Mouse (Mus musculus) embryonic facial prominence, embryonic 12.5 days (tissue): ENCODE data around the gene Akap6. TPM values are rescaled to one million over a fixed set of nuclear protein-coding genes. Genes with fewer than 3 reads are reported as not detected.

Source experiments
- ATAC-seq: fragments of 200-750 bp; cut with Nextera tagmentation; 2 replicates; pipeline ENCODE4 v1.8.0; 2017; ENCODE audit not compliant: insufficient number of reproducible peaks, insufficient read depth, low FRiP score, low TSS enrichment
- H3K27ac ChIP-seq: fragments of 300-500 bp; sonication (generic); 2 replicates; pipeline ENCODE4 v1.5.1; 2016; ENCODE audit warnings: mild to moderate bottlenecking
- H3K27me3 ChIP-seq: fragments of 300-500 bp; sonication (generic); 2 replicates; pipeline ENCODE4 v1.6.1; 2016; ENCODE audit warnings: mild to moderate bottlenecking, moderate library complexity
- H3K36me3 ChIP-seq: fragments of 300-500 bp; sonication (generic); 2 replicates; pipeline ENCODE4 v1.6.1; 2016; ENCODE audit warnings: mild to moderate bottlenecking
- H3K4me1 ChIP-seq: fragments of 300-500 bp; sonication (generic); 2 replicates; pipeline ENCODE4 v1.6.1; 2016
- H3K4me2 ChIP-seq: fragments of 300-500 bp; sonication (generic); replicated peaks from 2 replicates; pipeline ENCODE4 v1.6.1; 2016; ENCODE audit warnings: mild to moderate bottlenecking, moderate library complexity
- H3K4me3 ChIP-seq: fragments of 300-500 bp; sonication (generic); 2 replicates; pipeline ENCODE4 v1.5.1; 2016; ENCODE audit warnings: mild to moderate bottlenecking
- H3K9ac ChIP-seq: fragments of 300-500 bp; sonication (generic); 2 replicates; pipeline ENCODE4 v1.6.1; 2016; ENCODE audit warnings: mild to moderate bottlenecking, moderate library complexity
- H3K9me3 ChIP-seq: fragments of 300-500 bp; sonication (generic); 2 replicates; pipeline ENCODE4 v1.6.1; 2016; ENCODE audit warnings: mild to moderate bottlenecking, moderate library complexity
- WGBS: fragments of 180-500 bp; shearing (Covaris S2); methylation state at CpG from one replicate; pipeline ENCODE4 v1.1.7; 2016; 5-methylcytosine and 5-hydroxymethylcytosine counted together
- polyA plus RNA-seq: library from polyadenylated mRNA; unstranded; fragments of >200 nt; fragmentation: Nextera tagmentation; extraction: Ambion mirVana; gene quantifications from 2 replicates; pipeline ENCODE4 v1.2.1, GENCODE M21; 2016

The Akap6 gene
- polyA plus RNA-seq, 1 experiment from 2014 or later = 3.5 TPM

GRCm38 (mm10) chr12:52764046-52764445 is 64.9 kb downstream of the Akap6 start:
- H3K9me3 ChIP-seq = no peaks in the 10 kb centered on the region
- no peaks in the 10 kb centered on the region for H3K36me3 ChIP-seq
- H3K9ac ChIP-seq = no peak overlapping the region
- no peak overlapping the region for H3K4me3 ChIP-seq
- H3K4me1 ChIP-seq = no peaks in the 10 kb centered on the region
- H3K27me3 ChIP-seq = no peaks in the 10 kb centered on the region
- no peak overlapping the region for H3K27ac ChIP-seq
- ATAC-seq = no peak
- no peak overlapping the region for H3K4me2 ChIP-seq
- WGBS = 83% methylated on average over 2 of the region's 2 CpGs

GRCm38 (mm10) chr12:52764810-52765209 is 65.6 kb downstream of the Akap6 start:
- no peak overlapping the region for H3K27ac ChIP-seq

GRCm38 (mm10) chr12:52769561-52769960 is 70.4 kb downstream of the Akap6 start:
- H3K27ac ChIP-seq = no peak overlapping the region
- no peak for ATAC-seq
- H3K9me3 ChIP-seq = no peaks in the 10 kb centered on the region
- no peaks in the 10 kb centered on the region for H3K27me3 ChIP-seq
- 0 out of 2 replicates have a peak, but pooled peaks cover 5% of the 10 kb centered on the region for H3K4me1 ChIP-seq
- H3K36me3 ChIP-seq = no peaks in the 10 kb centered on the region
- 50% methylated on average over 3 of the region's 3 CpGs for WGBS
- H3K4me2 ChIP-seq = no peak overlapping the region
- H3K4me3 ChIP-seq = no peak overlapping the region
- no peak overlapping the region for H3K9ac ChIP-seq

More at GRCm38 (mm10) chr12:52764810-52765209, 65.6 kb downstream of the Akap6 start:
- Histone ChIP-seq H3K27me3 (no peaks in the 10 kb centered on the region), H3K9me3 (no peaks in the 10 kb centered on the region), H3K36me3 (no peaks in the 10 kb centered on the region), H3K4me1 (no peaks in the 10 kb centered on the region), H3K9ac (no peak overlapping the region), H3K4me3 (no peak overlapping the region), H3K4me2 (no peak overlapping the region)
- 78% methylated on average over 3 of the region's 3 CpGs for WGBS
- no peak for ATAC-seq

- Histone ChIP-seq H3K4me1 (0 out of 2 replicates have a peak, but pooled peaks cover 5% of the 10 kb centered on the region), H3K4me3 (no peak overlapping the region), H3K9me3 (no peaks in the 10 kb centered on the region), H3K36me3 (no peaks in the 10 kb centered on the region), H3K9ac (no peak overlapping the region), H3K27me3 (no peaks in the 10 kb centered on the region), H3K4me2 (no peak overlapping the region), H3K27ac (no peak overlapping the region)
- ATAC-seq = no peak
- 76% methylated on average over 7 of the region's 7 CpGs for WGBS
Measured at GRCm38 (mm10) chr12:52771931-52772330, 72.7 kb downstream of the Akap6 start.

GRCm38 (mm10) chr12:52772494-52773280 is 73.5 kb downstream of the Akap6 start:
- 0 out of 2 replicates have a peak overlapping the region, but pooled peaks have one; percentile 12 for H3K27ac ChIP-seq
- H3K9me3 ChIP-seq = no peaks in the 10 kb centered on the region
- H3K4me2 ChIP-seq = no peak overlapping the region
- no peaks in the 10 kb centered on the region for H3K27me3 ChIP-seq
- no peak for ATAC-seq
- 43% methylated on average over 11 of the region's 11 CpGs for WGBS
- H3K9ac ChIP-seq = no peak overlapping the region
- 0 out of 2 replicates have a peak, but pooled peaks cover 5% of the 10 kb centered on the region for H3K4me1 ChIP-seq
- H3K36me3 ChIP-seq = no peaks in the 10 kb centered on the region
- no peak overlapping the region for H3K4me3 ChIP-seq

- no peak overlapping the region for H3K9ac ChIP-seq
- no peak overlapping the region for H3K4me3 ChIP-seq
- 63% methylated on average over 3 of the region's 3 CpGs for WGBS
- H3K4me1 ChIP-seq = 0 out of 2 replicates have a peak, but pooled peaks cover 5% of the 10 kb centered on the region
- no peaks in the 10 kb centered on the region for H3K36me3 ChIP-seq
- H3K27ac ChIP-seq = no peak overlapping the region
- no peak for ATAC-seq
- no peaks in the 10 kb centered on the region for H3K9me3 ChIP-seq
- H3K4me2 ChIP-seq = no peak overlapping the region
- no peaks in the 10 kb centered on the region for H3K27me3 ChIP-seq
Measured at GRCm38 (mm10) chr12:52773847-52774246, 74.7 kb downstream of the Akap6 start.

- no peak overlapping the region for H3K4me2 ChIP-seq
- no peak overlapping the region for H3K9ac ChIP-seq
- no peaks in the 10 kb centered on the region for H3K27me3 ChIP-seq
- H3K9me3 ChIP-seq = no peaks in the 10 kb centered on the region
- no peak overlapping the region for H3K27ac ChIP-seq
- no peak overlapping the region for H3K4me3 ChIP-seq
- H3K36me3 ChIP-seq = no peaks in the 10 kb centered on the region
- WGBS = 16% methylated on average over 6 of the region's 6 CpGs
- no peak for ATAC-seq
- H3K4me1 ChIP-seq = 0 out of 2 replicates have a peak, but pooled peaks cover 5% of the 10 kb centered on the region
Measured at GRCm38 (mm10) chr12:52774382-52774781, 75.2 kb downstream of the Akap6 start.

- Histone ChIP-seq H3K4me3 (no peak overlapping the region), H3K4me2 (no peak overlapping the region), H3K4me1 (peaks cover 7% of the 10 kb centered on the region), H3K36me3 (no peaks in the 10 kb centered on the region), H3K9me3 (no peaks in the 10 kb centered on the region), H3K27ac (no peak overlapping the region), H3K27me3 (no peaks in the 10 kb centered on the region), H3K9ac (no peak overlapping the region)
- no peak for ATAC-seq
- WGBS = 62% methylated on average over 5 of the region's 5 CpGs
Measured at GRCm38 (mm10) chr12:52780216-52780615, 81.0 kb downstream of the Akap6 start.

- no peak overlapping the region for H3K27ac ChIP-seq
- no peaks in the 10 kb centered on the region for H3K27me3 ChIP-seq
- H3K36me3 ChIP-seq = no peaks in the 10 kb centered on the region
- no peak overlapping the region for H3K9ac ChIP-seq
- peaks cover 7% of the 10 kb centered on the region for H3K4me1 ChIP-seq
- no peaks in the 10 kb centered on the region for H3K9me3 ChIP-seq
- 64% methylated on average over 7 of the region's 7 CpGs for WGBS
- no peak for ATAC-seq
- no peak overlapping the region for H3K4me3 ChIP-seq
- no peak overlapping the region for H3K4me2 ChIP-seq
Measured at GRCm38 (mm10) chr12:52781066-52781465, 81.9 kb downstream of the Akap6 start.

GRCm38 (mm10) chr12:52782902-52783441 is 83.8 kb downstream of the Akap6 start:
- Histone ChIP-seq H3K27ac (no peak overlapping the region), H3K36me3 (no peaks in the 10 kb centered on the region)

GRCm38 (mm10) chr12:52785217-52785616 is 86.0 kb downstream of the Akap6 start:
- H3K36me3 ChIP-seq = no peaks in the 10 kb centered on the region
- H3K9ac ChIP-seq = no peak overlapping the region
- no peak overlapping the region for H3K4me2 ChIP-seq
- H3K27ac ChIP-seq = no peak overlapping the region
- ATAC-seq = peak; percentile 67; the same call in 1 of the 2 replicates
- no peaks in the 10 kb centered on the region for H3K9me3 ChIP-seq
- no peak overlapping the region for H3K4me3 ChIP-seq
- no peaks in the 10 kb centered on the region for H3K27me3 ChIP-seq
- peaks cover 7% of the 10 kb centered on the region for H3K4me1 ChIP-seq

More at GRCm38 (mm10) chr12:52782902-52783441, 83.8 kb downstream of the Akap6 start:
- H3K4me1 ChIP-seq = peaks cover 7% of the 10 kb centered on the region
- H3K4me3 ChIP-seq = peak overlapping the region; percentile 22; the same call in 1 of the 2 replicates
- ATAC-seq = no peak
- peak overlapping the region; percentile 46 for H3K4me2 ChIP-seq
- no peaks in the 10 kb centered on the region for H3K9me3 ChIP-seq
- WGBS = 15% methylated on average over 14 of the region's 14 CpGs
- no peak overlapping the region for H3K9ac ChIP-seq
- no peaks in the 10 kb centered on the region for H3K27me3 ChIP-seq

- H3K36me3 ChIP-seq = no peaks in the 10 kb centered on the region
- H3K27ac ChIP-seq = no peak overlapping the region
- peaks cover 9% of the 10 kb centered on the region; the same call in 1 of the 2 replicates for H3K4me1 ChIP-seq
- no peak overlapping the region for H3K4me3 ChIP-seq
- 16% methylated on average over 8 of the region's 8 CpGs for WGBS
- ATAC-seq = no peak
- no peak overlapping the region for H3K9ac ChIP-seq
- no peaks in the 10 kb centered on the region for H3K27me3 ChIP-seq
- no peak overlapping the region for H3K4me2 ChIP-seq
- H3K9me3 ChIP-seq = no peaks in the 10 kb centered on the region
Measured at GRCm38 (mm10) chr12:52790350-52790768, 91.2 kb downstream of the Akap6 start.
